Mouse (Mus musculus): ENCODE data around the gene Gramd4.

GRCm38 (mm10) chr15:86064191-86064849, 6.8 kb downstream of the Gramd4 start:
- no peak for TF ChIP-seq CTCF (IDR thresholded peaks at IDR 0.05; ENCODE audit: low read depth)
- TF ChIP-seq EP300 (IDR thresholded peaks at IDR 0.05; ENCODE audit: low read depth): no peak

All from heart, postnatal 0 days (tissue).